Mouse (Mus musculus) MN1 (cell line): ENCODE measurements around the gene Mrps16.

ENCODE experiments used
- DNase-seq: peaks from one replicate; pipeline ENCODE4 v3.0.0-alpha.2; 2016; ENCODE audit warnings: low spot score

Mrps16 gene

DNA sequence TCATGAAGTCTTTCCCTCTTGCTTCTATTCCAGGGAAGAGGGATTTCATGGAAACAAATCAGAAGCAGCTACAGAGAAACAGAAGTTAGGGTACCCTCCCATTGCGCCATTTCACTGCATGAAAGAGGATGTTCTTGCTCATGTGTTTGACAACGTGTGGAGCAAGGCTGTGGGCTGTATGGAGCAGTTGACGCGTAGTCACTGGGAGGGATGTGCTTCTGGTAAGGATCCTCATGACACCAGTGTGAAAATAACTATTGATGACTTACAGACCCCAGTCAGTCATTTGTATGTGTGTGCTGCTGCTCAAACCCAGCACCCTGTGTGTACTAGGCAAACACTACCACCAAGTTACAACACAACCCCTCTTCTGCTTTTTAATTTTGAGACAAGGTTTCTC lies 30.2 kb downstream of the Mrps16 start:
- DNase-seq, result no peak

DNA sequence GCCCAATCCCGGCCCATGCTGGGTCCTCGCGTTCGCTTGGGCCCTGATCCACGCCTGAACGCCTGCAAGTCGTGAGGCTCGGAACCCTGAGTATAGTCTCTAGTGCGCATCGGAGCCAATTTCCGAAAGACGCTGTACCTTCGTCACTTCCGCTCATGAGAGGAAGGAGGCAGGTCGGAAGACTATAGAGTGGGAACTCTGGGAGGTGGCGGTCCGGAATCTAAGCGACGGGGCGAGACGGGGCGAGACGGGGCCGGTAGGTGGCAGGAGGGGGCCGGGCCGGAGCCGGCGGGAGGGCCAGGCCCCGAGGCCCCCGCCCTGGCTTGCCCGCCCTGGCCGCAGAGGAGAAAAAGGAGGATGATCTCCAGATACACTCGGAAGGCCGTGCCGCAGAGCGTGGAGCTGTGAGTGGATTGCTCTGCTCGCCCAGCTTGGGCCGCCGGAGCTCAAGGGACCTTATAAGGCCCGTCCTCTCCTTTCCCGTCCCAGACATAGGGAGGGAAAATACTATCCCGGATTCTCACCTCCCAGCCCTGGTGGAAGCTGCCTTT lies 45.4 kb downstream of the Mrps16 start, which contains the start of the genes Ecd and Fam149b:
Gene Ecd (minus strand): TSS at position 131 of the 551 bp plus-strand sequence.
Gene Fam149b (plus strand): TSS at position 172 of the 551 bp plus-strand sequence.
- DNase-seq, result peak; percentile 97

DNA sequence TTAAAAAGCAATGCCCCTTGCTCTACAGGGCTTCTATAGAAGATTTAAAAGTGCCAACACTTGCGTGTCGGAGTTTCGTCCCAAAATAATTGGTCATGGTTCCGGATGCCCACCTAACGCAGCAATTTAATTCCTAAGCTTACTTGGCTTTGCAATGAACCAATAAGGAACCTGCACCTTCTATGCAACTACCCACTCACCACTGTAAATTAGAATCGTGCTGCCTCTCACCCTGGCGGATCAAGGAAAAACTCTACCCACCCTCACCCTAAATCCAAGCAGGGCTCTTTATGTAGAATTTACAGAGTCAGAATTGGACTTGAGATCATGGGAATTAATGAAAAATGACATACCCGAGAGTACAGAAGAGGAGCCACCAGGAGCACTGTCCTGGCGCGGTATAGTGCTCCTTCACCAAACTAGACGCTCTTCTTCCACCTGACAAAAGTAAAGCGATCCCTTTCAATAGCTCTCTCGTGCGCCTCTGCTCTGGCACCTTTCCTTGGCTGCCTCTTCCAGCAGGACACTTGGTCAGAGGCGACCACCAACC lies 45.9 kb downstream of the Mrps16 start:
- no peak for DNase-seq

DNA sequence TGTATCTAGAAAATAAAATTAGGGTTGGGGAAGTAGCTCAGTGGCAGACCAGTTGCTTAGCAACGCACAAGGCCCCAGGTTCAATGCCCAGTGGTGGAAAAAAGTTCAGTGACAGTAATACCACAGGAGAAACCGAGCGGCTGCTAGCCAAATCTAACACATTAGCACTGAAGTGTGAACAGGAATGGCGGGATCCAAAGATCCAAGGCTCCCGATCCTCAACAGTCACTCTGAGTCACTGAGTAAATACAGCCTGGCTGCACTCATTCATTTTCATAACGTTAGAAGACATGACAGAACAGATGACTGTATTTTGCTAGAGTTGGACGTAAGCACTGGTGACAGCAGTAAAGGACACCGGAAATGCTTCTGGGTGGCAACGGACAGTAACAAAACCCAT lies 47.5 kb downstream of the Mrps16 start:
- DNase-seq, result peak; percentile 39

DNA sequence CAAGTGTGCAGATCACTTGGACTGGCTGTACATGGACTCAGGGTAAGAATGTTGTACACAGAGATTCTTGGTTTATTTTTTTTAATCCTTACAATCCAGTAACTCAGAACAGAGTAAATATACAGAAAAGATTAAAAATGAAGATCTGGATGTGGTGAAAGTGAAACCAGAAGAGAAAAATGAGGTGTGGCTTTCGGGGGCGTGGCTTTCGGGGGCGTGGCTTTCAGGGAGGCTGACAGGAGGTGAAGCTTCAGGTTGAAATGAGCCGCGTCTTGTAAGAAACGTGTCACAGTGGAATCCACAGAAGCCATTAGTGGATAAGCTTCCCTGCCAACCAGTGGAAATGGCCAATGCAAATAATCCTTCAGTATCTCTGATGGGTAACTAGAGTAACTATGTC lies 52.6 kb downstream of the Mrps16 start:
- no peak for DNase-seq

DNA sequence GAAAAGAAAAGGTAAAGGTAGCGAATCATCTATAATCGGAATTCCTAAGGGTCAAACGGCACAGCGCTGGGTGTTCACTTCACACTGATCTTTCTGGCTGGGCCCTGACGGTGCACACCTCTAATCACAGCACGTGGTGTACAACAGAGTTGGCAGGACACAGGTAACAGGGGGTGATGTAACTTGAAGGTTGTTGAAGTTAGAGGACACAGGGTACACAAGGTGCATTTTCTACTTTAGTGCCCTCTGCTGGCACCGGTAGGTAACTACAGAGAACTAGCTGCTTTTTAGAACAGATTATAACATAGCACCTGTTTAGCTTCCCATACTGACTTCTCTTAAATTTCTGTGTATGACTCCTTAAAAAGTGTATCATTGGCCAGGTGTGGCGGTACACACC lies 53.3 kb downstream of the Mrps16 start:
- DNase-seq, result no peak

DNA sequence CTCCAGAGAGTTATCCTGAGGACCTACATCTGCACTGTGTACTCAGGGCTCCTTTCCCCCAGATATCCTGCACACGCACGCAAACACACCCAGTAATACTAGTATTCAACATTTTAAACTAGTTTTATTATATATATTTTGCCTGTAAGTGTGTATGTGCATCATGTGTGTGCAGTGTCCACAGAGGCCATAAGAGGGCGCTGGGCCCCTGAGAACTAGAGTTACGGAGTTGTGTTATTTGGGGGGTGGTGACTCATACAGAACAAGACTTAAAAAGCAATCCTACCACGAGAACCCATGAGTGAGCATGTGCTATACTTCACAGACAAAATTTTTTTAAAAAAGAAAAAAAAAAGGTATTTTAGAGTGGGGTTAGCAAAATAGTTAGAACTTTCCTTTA lies 54.0 kb downstream of the Mrps16 start:
- DNase-seq, result no peak
